Mouse (Mus musculus): ENCODE measurements around the gene Ly86.
A peak's percentile ranks its signal among the peaks of the same experiment; 100 is the strongest.

Gene Ly86

GRCm38 (mm10) chr13:37354432-37354831, 9.4 kb downstream of the Ly86 start:
- DNase-seq, result no peak

- DNase-seq, result no peak
Observed at GRCm38 (mm10) chr13:37355642-37356331, 10.8 kb downstream of the Ly86 start.

GRCm38 (mm10) chr13:37356549-37356948, 11.5 kb downstream of the Ly86 start:
- DNase-seq, result no peak

GRCm38 (mm10) chr13:37358112-37358511, 13.1 kb downstream of the Ly86 start:
- DNase-seq, result peak; percentile 39

GRCm38 (mm10) chr13:37361249-37361648, 16.2 kb downstream of the Ly86 start:
- DNase-seq, result no peak

- DNase-seq, result no peak
Observed at GRCm38 (mm10) chr13:37364351-37364750, 19.3 kb downstream of the Ly86 start.

GRCm38 (mm10) chr13:37376411-37376810, 31.4 kb downstream of the Ly86 start:
- DNase-seq, result no peak

GRCm38 (mm10) chr13:37388222-37389202, 43.5 kb downstream of the Ly86 start:
- DNase-seq, result no peak

GRCm38 (mm10) chr13:37389296-37389695, 44.3 kb downstream of the Ly86 start:
- no peak for DNase-seq

GRCm38 (mm10) chr13:37398791-37399190, 53.8 kb downstream of the Ly86 start:
- DNase-seq, result no peak

- no peak for DNase-seq
Observed at GRCm38 (mm10) chr13:37399340-37399739, 54.3 kb downstream of the Ly86 start.

- no peak for DNase-seq
Observed at GRCm38 (mm10) chr13:37402421-37402820, 57.4 kb downstream of the Ly86 start.

GRCm38 (mm10) chr13:37403708-37404107, 58.7 kb downstream of the Ly86 start:
- DNase-seq, result no peak

GRCm38 (mm10) chr13:37415696-37416095, 70.7 kb downstream of the Ly86 start:
- DNase-seq, result no peak

- no peak for DNase-seq
Observed at GRCm38 (mm10) chr13:37423416-37423815, 78.4 kb downstream of the Ly86 start.

- no peak for DNase-seq
Observed at GRCm38 (mm10) chr13:37424904-37425303, 79.9 kb downstream of the Ly86 start.

- no peak for DNase-seq
Observed at GRCm38 (mm10) chr13:37425406-37425805, 80.4 kb downstream of the Ly86 start.

GRCm38 (mm10) chr13:37426578-37427336, 81.7 kb downstream of the Ly86 start:
- DNase-seq, result no peak

- DNase-seq, result no peak
Observed at GRCm38 (mm10) chr13:37428496-37428895, 83.5 kb downstream of the Ly86 start.

- no peak for DNase-seq
Observed at GRCm38 (mm10) chr13:37429661-37430271, 84.8 kb downstream of the Ly86 start.

- no peak for DNase-seq
Observed at GRCm38 (mm10) chr13:37431707-37432106, 86.7 kb downstream of the Ly86 start.

GRCm38 (mm10) chr13:37432653-37433052, 87.6 kb downstream of the Ly86 start:
- no peak for DNase-seq

- DNase-seq, result no peak
Observed at GRCm38 (mm10) chr13:37433142-37433541, 88.1 kb downstream of the Ly86 start.
